Mouse (Mus musculus): ENCODE measurements around the gene Pde9a.

Gene Pde9a

DNA sequence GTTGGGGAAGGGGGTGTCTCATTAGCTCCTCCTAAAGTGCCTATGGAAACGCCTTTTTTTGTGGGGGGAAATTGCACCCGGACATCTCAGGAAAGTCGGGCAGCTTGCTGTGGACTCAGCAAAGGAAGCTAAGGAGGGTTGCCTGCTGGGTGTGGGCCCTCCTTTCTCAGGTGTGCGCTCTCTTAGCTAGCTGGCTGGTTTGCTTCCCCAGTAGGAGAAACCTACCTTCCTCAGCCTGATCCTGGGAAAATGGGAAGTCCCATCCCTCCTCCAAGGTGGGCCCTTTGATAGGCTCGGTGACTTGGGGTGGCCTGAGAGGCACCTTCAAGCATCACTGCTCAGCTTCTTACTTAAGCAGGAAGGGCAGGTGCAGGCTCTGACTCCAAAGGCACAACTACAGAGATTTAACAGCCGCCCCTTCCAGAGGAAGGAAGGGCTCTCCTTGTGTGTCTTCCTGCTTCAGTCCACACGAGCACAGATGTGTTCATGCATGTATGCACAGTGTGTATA, 811 bp downstream of the Pde9a start:
- DNase-seq (ENCODE audit: low spot score in 2 of 2), result no peak

DNA sequence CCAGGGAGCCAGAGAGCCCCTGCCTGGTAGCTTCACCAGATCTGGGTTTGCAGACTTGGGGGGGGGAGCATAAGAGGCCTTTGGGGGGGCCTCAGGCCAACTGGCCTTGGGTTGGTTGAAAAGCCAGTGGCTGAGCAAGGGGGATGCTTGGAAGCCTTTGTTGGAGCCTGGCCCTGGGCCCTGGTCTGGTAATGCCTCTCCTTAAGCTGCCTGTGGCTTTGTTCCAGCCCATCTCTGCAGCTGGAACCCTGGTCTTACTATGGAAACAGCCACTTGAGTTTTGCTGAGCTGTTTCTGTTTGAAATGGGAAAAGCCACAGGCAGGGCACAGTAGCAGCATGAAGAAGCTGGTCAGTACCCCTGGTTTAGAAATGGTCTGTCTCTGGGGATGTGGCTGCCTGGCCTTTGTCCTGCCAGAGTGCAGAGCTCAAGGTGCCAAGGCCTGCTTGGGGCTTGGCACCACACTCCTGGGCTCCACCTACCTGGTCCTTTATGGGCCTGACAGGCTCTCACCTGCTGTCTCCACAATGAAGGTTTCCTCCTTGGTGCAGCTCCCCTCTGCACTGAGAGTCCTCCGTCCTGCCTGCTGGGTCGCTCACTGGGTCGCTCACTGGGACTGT, 3.5 kb downstream of the Pde9a start:
- DNase-seq (ENCODE audit: low spot score in 2 of 2), result no peak

DNA sequence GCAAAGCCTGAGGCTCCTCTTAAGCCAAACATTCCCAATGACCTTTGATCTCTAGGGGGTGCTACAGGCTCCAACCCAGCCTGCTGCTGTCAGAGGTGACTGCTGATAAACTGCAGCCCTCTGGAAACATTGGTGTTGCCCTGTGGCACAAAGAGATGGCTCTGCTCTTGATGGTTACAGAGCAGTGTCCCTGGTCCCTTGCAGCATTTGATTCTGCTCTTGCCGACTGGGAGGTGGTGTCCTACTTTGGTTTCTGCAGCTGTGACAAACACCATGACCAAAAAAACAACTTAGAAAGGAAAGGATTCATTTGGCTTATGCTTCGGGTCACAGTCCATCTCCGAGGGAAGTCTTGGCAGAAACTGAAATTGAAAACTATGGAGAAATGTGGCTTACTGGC, 5.5 kb downstream of the Pde9a start:
- DNase-seq (ENCODE audit: low spot score in 2 of 2), result no peak

DNA sequence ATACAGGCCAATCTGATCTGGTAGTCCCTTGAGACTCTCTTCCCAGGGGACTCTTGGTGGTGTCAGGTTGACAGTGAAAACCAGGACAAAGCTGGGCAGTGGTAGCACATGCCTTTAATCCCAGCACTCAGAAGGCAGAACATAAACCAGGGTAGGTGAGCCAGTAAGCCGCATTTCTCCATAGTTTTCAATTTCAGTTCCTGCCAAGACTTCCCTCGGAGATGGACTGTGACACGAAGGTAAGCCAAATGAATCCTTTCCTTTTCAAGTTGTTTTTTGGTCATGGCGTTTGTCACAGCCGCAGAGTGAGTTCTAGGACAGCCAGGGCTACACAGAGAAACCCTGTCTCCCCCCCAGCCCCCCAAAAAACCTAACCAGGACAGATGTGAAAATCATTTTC, 6.0 kb downstream of the Pde9a start:
- DNase-seq (ENCODE audit: low spot score in 2 of 2), result no peak

DNA sequence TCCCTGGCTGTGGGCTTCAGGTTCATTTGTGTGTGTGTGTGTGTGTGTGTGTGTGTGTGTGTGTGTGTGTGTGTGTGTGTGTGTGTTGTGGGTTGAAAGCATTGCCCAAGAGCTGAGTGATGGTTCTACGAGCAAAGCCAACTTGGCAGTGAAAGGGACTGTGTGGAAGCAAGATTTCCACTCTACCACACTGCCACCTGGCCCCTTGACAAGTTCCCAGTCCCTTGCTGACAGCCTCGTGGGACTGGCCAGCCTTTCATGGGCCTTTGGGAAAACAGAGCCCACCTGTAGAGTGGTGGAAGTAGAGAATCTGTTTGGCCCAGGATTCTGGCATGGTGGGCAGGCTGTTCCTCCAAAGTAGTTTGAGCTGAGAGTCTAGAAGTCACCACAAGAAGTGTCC, 7.8 kb downstream of the Pde9a start:
- DNase-seq (ENCODE audit: low spot score in 2 of 2), result no peak

DNA sequence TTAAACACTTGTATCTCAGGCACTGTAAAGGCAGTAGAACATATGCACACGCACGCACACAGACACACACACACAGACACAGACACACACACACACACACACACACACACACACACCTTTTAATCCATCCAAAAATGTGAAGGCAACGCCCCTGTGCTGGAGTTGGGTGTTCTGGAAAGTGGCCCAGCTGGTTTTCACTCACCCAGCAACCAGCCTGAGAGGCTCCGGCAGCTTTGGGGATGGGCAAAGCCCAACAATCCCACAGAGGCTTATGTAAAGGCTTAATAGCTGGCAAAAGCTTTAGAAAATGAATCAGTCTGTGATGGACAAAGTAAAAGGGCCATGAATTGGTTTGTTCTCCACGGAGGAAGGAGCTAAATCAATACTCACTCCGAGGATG, 14.3 kb downstream of the Pde9a start:
- no peak for DNase-seq (ENCODE audit: low spot score in 2 of 2)

DNA sequence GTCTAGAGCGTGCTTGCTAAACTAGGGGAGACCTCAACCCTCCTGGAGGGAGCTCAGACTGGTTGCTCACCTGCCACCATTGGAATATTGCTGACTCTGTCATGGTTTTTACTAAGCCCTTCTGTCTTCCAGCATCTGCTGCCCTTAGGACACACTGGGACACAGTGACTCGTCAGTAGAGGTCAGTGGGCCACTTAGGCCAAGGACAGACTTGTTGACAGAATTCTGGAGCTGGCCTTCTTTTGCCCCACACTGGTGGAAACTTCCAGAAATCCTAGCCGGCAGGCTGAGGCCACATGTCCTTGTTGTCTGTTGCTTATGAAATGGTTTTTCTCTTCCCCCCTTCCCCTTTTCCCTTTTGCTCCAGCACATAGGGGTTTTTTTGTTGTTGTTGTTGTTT, 15.2 kb downstream of the Pde9a start:
- DNase-seq (ENCODE audit: low spot score in 2 of 2), result no peak

DNA sequence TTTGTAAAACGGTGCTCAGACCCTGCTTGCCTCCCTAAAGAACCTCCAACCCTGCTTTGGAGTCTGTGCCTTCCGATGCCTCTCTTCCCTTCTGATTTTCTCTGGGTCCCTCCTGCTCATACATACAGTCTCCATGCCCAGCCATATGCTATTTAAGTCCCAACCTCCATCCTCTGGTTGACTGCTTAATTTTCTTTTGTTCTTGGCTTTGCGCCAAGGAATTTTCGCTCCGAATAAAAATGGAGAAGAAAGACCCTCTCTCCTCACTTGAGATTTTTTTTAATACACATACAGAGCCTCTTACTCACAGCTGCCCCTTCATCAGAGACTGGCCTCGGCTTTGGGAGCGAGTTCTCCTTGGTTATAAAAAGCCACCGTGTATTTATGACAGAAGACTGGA, 16.7 kb downstream of the Pde9a start:
- DNase-seq (ENCODE audit: low spot score in 2 of 2), result no peak

DNA sequence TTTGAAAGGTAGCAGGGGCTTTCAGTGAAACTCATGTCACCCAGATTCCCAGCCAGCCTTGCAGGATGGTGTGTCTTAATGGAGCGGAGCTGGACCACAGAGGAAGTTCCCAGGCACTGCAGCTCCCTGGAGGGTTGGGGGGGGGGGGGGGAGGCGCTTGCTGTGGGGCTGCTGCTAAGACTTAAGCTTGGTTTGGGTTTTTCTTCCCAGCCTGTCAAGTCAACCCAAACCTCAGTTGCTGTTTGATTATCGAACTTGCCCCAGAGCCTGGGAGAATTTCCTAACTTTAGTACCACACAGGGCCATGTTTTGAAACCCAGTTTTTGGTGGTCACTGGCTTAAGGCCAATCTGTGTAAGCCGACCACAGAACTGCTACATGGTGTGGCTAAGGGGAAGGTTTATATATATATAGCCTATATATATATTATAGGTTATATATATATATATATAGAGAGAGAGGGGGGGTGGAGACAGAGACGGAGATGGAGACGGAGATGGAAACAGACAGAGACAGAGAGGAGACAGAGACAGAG, 19.8 kb downstream of the Pde9a start:
- DNase-seq (ENCODE audit: low spot score in 2 of 2), result no peak

DNA sequence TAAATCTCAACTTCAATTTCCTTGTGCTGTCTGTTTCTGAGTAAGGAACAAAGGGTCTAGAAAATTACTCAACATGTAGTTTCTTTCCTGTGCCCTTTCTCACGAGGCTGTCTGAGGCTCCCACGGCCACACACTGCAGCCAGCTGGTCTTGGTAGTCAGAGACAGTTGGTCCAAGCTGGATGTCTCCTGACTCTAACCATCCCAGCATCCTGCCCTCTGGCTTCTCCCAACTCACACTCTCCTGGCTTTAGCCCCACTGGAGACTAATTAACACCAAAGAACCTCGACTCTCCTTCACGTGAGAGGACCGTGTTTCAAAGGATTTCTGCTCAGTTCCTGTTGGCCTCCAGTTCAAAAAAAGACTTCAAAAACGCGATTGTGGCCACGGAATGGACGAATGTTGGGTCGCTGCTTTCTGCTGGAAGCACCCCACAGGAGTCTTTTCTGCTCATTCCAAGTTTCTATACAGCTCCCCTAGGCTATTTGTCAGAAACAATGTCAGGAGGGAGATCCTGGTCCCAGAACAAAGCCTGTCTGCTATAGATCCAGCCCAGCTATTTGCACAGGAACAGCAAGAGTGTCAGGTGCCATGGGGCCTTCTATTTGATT, 23.8 kb downstream of the Pde9a start:
- DNase-seq (ENCODE audit: low spot score in 2 of 2), result no peak

DNA sequence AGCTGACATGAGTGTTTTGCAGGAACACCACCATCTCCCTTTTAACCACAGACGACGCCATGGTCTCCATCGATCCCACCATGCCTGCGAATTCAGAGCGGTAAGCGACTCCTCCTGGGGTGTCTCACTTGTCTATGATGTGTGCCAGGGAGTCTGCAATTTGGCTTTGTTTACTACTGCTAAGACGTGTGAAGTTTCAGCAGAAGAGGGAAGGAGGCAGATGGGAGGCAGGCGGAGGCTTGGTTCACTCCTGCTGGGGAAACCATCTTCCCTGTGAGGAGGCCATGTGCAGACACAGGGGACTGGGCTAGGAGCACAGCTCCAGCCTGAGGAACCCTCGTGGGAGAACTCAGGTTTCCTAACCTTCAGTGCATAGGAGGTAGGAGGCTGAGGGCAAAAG, 29.2 kb downstream of the Pde9a start:
- peak; percentile 29 to 41 for DNase-seq (ENCODE audit: low spot score in 2 of 2)

DNA sequence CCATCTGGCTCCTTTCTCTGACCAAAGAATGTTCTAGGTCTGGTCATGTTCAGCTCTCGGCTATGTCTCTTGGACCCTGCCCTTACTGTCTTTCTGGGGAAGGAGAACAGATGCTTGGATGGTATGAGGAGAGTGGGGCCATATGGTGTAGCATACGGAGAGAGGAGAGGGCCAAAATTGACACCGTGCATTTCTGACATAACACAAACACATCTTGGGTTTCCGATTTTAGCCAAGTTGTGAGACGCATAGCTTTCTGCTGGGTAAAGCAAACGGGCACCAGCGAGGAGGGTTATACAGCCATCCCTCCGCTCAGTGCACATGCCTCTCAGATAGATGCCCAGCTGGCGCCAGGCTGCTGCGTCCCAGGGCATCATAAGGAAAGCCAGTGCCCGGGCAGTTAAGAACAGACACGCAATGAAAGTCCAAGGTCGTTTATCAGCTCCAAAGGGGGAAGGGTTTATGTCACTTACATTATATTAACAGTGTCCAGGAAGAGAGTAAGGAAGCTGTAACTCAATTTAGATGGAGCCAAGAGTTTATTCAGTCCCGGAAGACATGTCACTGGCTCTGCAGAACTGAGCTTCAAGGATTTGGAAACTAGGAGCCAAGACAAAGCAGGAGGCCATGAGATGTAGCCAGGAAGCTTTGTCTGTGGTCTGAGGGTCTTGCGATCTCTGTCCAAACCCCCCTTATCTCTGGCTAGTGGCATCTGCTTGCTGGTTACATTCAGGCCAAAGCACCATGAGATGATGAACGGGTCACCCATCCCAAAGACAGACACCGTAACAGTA, 33.0 kb downstream of the Pde9a start:
- peak in 1 of 2 experiments; percentile 29 for DNase-seq (ENCODE audit: low spot score in 2 of 2)

DNA sequence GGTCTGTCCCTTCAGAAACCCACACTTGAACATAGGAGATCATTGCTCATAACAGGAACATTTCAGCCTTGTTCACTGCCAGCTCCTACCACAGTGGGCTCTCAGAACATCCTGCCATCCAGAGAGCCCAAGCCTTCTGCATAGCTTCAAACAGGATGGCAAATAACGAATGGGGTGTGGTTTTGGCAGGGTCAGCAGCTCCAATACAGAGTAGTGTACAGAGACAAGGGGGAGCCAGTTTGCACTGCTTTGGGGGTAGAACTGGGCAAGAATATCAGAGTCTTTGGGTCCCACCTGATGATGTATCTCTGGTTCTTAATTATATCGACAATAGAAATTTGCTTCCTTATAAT, 33.6 kb downstream of the Pde9a start:
- DNase-seq (ENCODE audit: low spot score in 2 of 2), result no peak

DNA sequence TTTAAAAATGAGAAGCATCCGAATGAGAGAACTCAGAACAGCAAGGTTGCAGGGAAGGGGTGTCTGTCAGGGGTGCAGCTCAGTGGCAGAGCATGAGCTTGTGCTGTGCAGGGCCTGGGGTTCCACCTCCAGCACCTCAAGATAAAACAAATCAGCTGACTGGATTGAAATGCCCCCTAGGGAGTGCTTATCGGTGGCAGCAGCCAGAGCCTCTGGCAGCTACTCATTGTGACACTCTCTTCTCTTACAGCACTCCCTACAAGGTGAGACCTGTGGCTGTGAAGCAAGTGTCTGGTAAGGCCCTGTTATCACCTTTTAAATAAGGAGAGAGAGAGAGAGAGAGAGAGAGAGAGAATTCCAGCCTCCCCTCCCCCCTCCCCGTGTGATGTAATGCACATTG, 34.0 kb downstream of the Pde9a start:
- no peak for DNase-seq (ENCODE audit: low spot score in 2 of 2)

DNA sequence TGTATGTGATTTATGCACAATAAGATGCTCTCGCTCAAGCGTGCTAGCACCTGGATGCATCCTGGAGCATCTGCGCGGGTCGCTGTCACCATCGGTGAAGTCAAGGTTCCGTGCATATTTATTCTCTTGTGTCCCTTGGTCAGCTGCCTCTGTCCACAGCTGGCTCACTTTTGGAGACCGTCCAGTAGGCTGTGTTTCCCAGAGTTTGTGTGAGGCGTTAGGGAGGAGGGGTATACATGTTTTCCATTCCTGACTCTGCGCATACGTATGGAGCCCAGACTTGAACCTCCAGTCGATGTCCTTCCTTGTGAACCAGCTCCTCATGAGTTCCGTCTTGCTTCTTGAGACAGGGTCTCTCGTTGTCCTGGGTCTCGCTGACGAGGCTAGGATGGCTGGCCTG, 34.6 kb downstream of the Pde9a start:
- DNase-seq (ENCODE audit: low spot score in 2 of 2), result no peak

DNA sequence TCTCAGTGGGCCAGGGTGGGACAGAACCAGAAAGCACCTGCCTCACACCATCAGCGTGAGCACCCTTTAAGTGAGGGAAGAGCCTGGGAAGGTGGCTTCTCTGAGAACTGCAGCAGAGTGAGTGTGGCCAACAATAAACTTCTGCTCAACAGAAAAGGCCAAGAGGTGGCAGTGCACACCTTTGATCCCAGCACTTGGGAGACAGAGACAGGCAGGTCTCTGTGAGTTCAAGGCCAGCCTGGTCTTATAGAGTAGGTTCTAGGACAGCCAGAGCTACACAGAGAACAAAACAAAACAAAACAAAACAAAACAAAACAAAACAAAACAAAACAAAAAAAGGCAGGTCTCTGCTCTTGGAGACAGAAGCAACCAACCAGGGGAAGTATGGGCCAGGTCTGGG, 36.4 kb downstream of the Pde9a start:
- DNase-seq (ENCODE audit: low spot score in 2 of 2), result no peak

DNA sequence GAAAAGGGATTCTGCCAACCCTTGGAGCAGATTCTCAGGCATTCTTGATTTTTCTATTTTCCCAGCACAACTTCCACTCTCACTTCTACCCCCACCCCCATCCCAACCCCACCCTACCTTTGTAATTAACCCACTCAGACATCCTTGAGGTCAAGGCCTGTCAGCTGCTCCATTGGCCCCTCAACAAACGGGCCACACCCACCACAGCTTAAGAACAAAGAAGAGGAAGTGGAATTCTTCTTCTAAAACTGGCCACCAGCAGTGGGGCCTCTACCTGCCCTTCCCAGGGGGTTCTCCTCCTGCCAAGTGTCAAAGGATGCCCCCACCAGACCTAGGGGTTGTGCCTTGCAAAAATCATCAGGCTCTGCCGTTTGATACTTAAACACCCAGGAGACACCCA, 37.0 kb downstream of the Pde9a start:
- DNase-seq (ENCODE audit: low spot score in 2 of 2), result no peak

DNA sequence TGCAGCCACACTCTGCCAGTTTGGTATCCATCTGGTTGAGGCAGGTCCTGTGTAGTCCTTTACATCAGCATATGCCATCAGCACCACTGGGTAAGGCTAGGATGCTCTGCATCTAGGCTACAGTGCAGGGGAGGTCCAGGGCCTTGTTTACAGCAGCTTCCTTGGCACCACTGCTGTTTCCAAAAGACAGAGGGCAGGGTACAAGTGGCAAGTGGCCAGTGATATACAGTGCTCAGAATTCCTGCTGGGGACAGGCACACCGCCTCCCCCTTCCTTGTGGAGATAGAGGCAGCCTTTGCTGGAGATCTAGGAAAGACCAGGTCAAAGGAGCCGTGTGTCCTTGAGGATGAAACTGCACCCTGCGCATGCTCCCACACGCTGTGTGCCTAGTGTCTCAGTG, 38.3 kb downstream of the Pde9a start:
- DNase-seq (ENCODE audit: low spot score in 2 of 2), result no peak

DNA sequence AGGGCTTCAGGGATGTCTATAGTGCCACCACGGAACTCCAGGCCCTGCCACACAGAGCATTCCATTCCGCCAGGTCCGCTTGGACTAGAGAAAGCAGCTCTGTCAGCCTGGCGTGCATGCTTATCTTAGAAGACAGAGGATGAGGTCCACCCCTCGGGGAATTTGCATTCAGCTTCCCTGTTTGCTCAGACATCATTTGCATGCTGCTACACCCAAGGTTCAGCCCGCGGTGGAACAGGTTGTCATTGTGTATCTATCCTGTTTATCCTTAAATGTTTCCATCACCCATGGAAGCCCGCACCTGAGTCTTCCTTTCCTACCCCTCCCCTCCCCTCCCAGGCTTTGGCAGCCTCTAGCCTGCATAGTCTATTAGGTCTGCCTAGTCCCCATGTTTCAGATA, 38.8 kb downstream of the Pde9a start:
- no peak for DNase-seq (ENCODE audit: low spot score in 2 of 2)

DNA sequence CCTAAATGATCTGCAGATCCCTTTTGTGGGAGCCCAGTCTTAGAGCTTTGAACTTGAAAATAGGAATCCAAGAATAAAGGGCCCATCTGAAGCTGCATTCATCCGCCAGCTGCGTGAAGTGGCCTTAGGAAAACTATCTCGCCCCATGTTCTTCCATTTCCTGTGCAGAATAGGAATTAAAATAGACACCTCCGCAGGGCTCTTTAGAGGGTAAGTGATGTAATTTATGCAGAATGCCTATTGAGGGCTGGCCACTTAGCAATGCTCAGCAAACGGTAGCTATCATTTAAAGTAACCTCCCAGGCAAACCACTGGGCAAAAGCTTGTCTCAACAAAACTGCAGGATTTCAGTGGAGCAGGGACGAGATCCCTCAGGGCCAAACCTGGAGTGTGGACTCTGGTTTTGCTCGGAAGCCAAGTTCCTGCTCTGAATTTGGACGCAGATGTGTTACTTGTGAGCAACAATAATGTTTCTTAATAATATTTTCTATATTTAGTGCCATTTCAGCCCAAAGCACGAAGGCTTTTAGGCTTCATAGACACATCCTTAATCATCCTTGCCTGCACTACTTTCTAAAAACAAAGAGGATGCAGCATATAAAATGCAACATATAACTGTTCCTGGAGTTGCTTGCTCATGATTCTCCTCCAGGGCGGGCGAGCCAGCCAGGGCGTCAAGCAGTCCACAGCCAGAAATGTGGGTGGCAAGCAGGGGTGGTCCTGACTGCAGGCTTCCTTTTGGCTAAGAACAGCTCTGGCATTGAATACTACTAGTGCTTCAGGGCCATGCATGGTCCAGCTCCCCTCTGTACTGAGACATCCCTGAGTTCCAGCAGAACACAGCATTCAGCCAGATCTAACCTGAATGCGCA, 40.1 kb downstream of the Pde9a start:
- DNase-seq (ENCODE audit: low spot score in 2 of 2), result no peak

DNA sequence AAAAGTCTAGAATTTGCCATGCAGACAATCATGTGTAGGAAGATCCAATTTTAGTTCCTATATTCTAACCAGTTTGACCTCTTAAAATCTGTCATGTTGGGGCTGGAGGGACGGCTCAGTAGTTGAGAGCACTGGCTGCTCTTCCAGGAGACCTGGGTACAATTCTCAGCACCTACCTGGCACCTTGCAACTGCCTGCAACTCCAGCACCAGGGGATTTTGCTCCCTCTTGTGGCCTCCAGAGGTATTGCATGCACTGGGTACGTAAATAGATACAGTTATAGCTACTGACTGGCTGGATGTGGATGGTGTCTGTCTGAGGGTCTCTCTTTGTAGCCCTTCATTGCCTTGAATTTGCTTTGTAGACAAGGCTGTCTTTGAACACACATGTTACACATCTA, 43.4 kb downstream of the Pde9a start:
- DNase-seq (ENCODE audit: low spot score in 2 of 2), result no peak

DNA sequence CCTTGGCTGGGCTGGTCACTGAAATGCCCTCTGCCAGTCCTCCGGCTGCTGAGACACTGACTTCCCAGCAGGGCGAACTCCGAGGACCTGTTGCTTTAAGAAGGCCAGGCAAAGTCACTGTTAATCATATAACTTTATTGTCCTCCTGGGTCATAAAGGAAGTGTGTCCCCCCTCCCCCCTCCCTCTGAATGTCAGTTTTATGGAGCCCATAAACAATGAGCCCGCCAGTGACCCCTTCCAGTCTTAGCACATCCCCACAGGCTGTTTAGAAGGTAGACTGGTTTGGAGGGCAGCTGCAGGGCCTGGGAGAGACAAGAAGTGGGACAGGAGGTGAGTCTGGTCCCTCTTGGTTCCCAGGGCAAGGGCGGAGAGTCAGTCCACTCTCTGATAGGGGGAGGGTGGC, 46.9 kb downstream of the Pde9a start:
- DNase-seq (ENCODE audit: low spot score in 2 of 2), result no peak
